Mouse (Mus musculus): Measurements from ENCODE around the gene Kif1b.

- TF ChIP-seq CTCF (IDR thresholded peaks at IDR 0.05; ENCODE audit: borderline replicate concordance, extremely low read depth, insufficient read depth, insufficient read length) (no peak), POLR2A (IDR thresholded peaks at IDR 0.05; ENCODE audit: borderline replicate concordance, extremely low read depth, insufficient read depth, insufficient read length, poor library complexity, severe bottlenecking) (no peak)
Measured at GRCm38 (mm10) chr4:149290157-149290750, 17.2 kb downstream of the Kif1b start.

Measured in brain, embryonic 14.5 days (tissue).